18 mouse cellular contexts compared by ENCODE assay signal in the genomic region with DNA sequence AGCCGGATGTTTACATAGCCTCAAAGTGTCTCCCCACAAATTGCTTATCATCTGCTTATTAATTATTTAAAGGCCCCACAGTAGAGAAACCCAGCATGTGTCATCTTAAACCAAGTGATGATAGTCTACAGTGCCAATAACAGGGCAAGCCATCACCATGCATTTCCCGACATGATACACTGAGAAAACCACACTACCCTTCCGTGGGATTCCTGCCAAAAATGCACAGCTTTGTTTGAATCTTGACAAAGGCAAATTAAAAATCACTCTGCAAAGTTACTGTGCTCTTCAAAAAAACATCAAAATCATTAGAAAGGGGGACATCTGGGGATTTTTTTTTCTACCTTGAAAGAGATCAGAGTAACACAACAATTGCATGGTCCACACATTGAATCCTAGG. TPM values are rescaled to one million over a fixed set of nuclear protein-coding genes. Genes with fewer than 3 reads are reported as not detected.
"Had no signal": no experiment of that assay in that cellular context is flagged by ENCODE, and none has a peak within 500 bp of the region (broad histone marks: within the 10 kb centered on the region; RNA-seq: fewer than 3 reads in every experiment).

No protein-coding gene starts in this region.

- H3K4me1 ChIP-seq: kidney, embryonic 15.5 days; liver, embryonic 13.5 days; lung, embryonic 15.5 days; midbrain, embryonic 10.5 days; midbrain, embryonic 15.5 days; neural tube, embryonic 13.5 days had no signal

- H3K36me3 ChIP-seq: kidney, embryonic 15.5 days; liver, embryonic 13.5 days; lung, embryonic 15.5 days; midbrain, embryonic 10.5 days; midbrain, embryonic 15.5 days; neural tube, embryonic 13.5 days had no signal

- DNase-seq: kidney, adult 8-10 months; kidney, postnatal 10 days; kidney, postnatal 36 days; layer of hippocampus, postnatal 36 days; liver, embryonic 13.5 days; lung, postnatal 10 days; lung, postnatal 36 days; retina, postnatal 1 day; right cerebral cortex, postnatal 25 days; thymus, adult 18-20 months; thymus, postnatal 4 days had no signal

- H3K9me3 ChIP-seq: liver, embryonic 13.5 days; lung, embryonic 15.5 days; midbrain, embryonic 10.5 days; midbrain, embryonic 15.5 days; neural tube, embryonic 13.5 days had no signal

- H3K27ac ChIP-seq: kidney, embryonic 15.5 days; left cerebral cortex, adult 2 months; liver, embryonic 13.5 days; lung, embryonic 15.5 days; midbrain, embryonic 10.5 days; midbrain, embryonic 15.5 days; neural tube, embryonic 13.5 days had no signal

- H3K4me3 ChIP-seq: kidney, embryonic 15.5 days; left cerebral cortex, adult 2 months; liver, embryonic 13.5 days; lung, embryonic 15.5 days; megakaryocyte, embryonic 14.5 days; midbrain, embryonic 10.5 days; midbrain, embryonic 15.5 days; neural tube, embryonic 13.5 days had no signal

- H3K4me2 ChIP-seq: kidney, embryonic 15.5 days; liver, embryonic 13.5 days; lung, embryonic 15.5 days; midbrain, embryonic 15.5 days; neural tube, embryonic 13.5 days had no signal

- ATAC-seq: midbrain, embryonic 15.5 days had no signal

- H3K27me3 ChIP-seq: kidney, embryonic 15.5 days; liver, embryonic 13.5 days; lung, embryonic 15.5 days; megakaryocyte, embryonic 14.5 days; midbrain, embryonic 15.5 days; neural tube, embryonic 13.5 days had no signal

- H3K9ac ChIP-seq: kidney, embryonic 15.5 days; liver, embryonic 13.5 days; lung, embryonic 15.5 days; midbrain, embryonic 15.5 days; neural tube, embryonic 13.5 days had no signal

RNA-seq across cellular contexts. Expression of a gene that starts 17.7 kb away (rescaled TPM):
- polyA plus RNA-seq: midbrain, embryonic 10.5 days had no signal
